Mouse (Mus musculus): ENCODE data around the gene Tnip2. TPM values are rescaled to one million over a fixed set of nuclear protein-coding genes. Genes with fewer than 3 reads are reported as not detected.

Gene Tnip2
- total and polyA plus RNA-seq, 3 experiments, result 16.0 to 26.8 (median 23.4) TPM

- no peaks in the 10 kb centered on the region for H3K9me3 ChIP-seq (replicated peaks; ENCODE audit: low read length)
- dilution Hi-C loops (cut with MboI; ENCODE audit: extremely low pct_ligation_motif_present, extremely low pct_unique_long_range_greater_than_20kb, low sequenced_read_pairs), result no loop called here
- peaks cover 0 to 5% of the 10 kb centered on the region in 2 experiments for H3K36me3 ChIP-seq (replicated peaks in 1 of 2; ENCODE audit: control insufficient read depth in 1 of 2, insufficient read depth in 1 of 2, low read length in 1 of 2)
- no peak overlapping the region for H3K9ac ChIP-seq (ENCODE audit: insufficient read depth, low read depth)
- H3K4me3 ChIP-seq (replicated peaks in 1 of 3; ENCODE audit: low read depth in 2 of 3, low read length in 2 of 3, poor library complexity in 1 of 3), result no peak overlapping the region
- H3K27me3 ChIP-seq (replicated peaks), result no peaks in the 10 kb centered on the region
- no peak for TF ChIP-seq JUN (IDR thresholded peaks at IDR 0.05; ENCODE audit: insufficient read depth, low read depth, low read length)
- no peak for TF ChIP-seq ETS1 (conservative IDR thresholded peaks at IDR 0.05; ENCODE audit: low read depth, low read length)
- TF ChIP-seq PAX5 (IDR thresholded peaks at IDR 0.05; ENCODE audit: low read length), result no peak
- TF ChIP-seq CHD2 (IDR thresholded peaks at IDR 0.05; ENCODE audit: low read length), result no peak
- no peak for TF ChIP-seq NRF1 (IDR thresholded peaks at IDR 0.05; ENCODE audit: low read depth, low read length)
- no peak for TF ChIP-seq GABPA (IDR thresholded peaks at IDR 0.05; ENCODE audit: insufficient replicate concordance, low read depth, low read length)
- TF ChIP-seq ZC3H11A (IDR thresholded peaks at IDR 0.05; ENCODE audit: low read depth, low read length), result no peak
- TF ChIP-seq ZNF384 (IDR thresholded peaks at IDR 0.05; ENCODE audit: low read depth, low read length), result no peak
- TF ChIP-seq CHD1 (IDR thresholded peaks at IDR 0.05; ENCODE audit: low read depth, low read length), result no peak
- TF ChIP-seq MAZ (IDR thresholded peaks at IDR 0.05; ENCODE audit: low read depth, low read length), result no peak
- TF ChIP-seq USF2 (conservative IDR thresholded peaks at IDR 0.05; ENCODE audit: low read depth, low read length), result no peak
- TF ChIP-seq TBP (conservative IDR thresholded peaks at IDR 0.05; ENCODE audit: low read depth, low read length), result no peak
- no peak for TF ChIP-seq JUND (conservative IDR thresholded peaks at IDR 0.05; ENCODE audit: low read depth, low read length)
- H3K4me2 ChIP-seq (ENCODE audit: insufficient read depth, low read depth, poor library complexity, severe bottlenecking), result no peak overlapping the region
- H3K4me1 ChIP-seq (ENCODE audit: control insufficient read depth in 1 of 2, insufficient read depth in 2 of 2), result peaks cover 38 to 59% of the 10 kb centered on the region in 2 experiments
- no peak overlapping the region for H3K27ac ChIP-seq (ENCODE audit: insufficient read depth, low read depth)
- no peak for DNase-seq (ENCODE audit: extremely low read depth)
- H3K79me2 ChIP-seq (replicated peaks; ENCODE audit: control insufficient read depth, extremely low read depth, insufficient read depth, poor library complexity, severe bottlenecking), result no peaks in the 10 kb centered on the region
- in situ Hi-C loops (cut with MboI; ENCODE audit: low pct_ligation_motif_present, low pct_unique_long_range_greater_than_20kb, low sequenced_read_pairs), result no loop called here
Observed at GRCm38 (mm10) chr5:34524511-34524910, 10.7 kb upstream of the Tnip2 start.

- Histone ChIP-seq H3K27me3 (replicated peaks) (no peaks in the 10 kb centered on the region), H3K9me3 (replicated peaks; ENCODE audit: low read length) (no peaks in the 10 kb centered on the region), H3K36me3 (replicated peaks in 1 of 2; ENCODE audit: control insufficient read depth in 1 of 2, insufficient read depth in 1 of 2, low read length in 1 of 2) (peaks cover 0 to 5% of the 10 kb centered on the region in 2 experiments), H3K4me3 (replicated peaks in 1 of 3; ENCODE audit: low read depth in 2 of 3, low read length in 2 of 3, poor library complexity in 1 of 3) (no peak overlapping the region), H3K4me2 (ENCODE audit: insufficient read depth, low read depth, poor library complexity, severe bottlenecking) (no peak overlapping the region), H3K27ac (ENCODE audit: insufficient read depth, low read depth) (no peak overlapping the region), H3K4me1 (ENCODE audit: control insufficient read depth in 1 of 2, insufficient read depth in 2 of 2) (peaks cover 38 to 64% of the 10 kb centered on the region in 2 experiments), H3K79me2 (replicated peaks; ENCODE audit: control insufficient read depth, extremely low read depth, insufficient read depth, poor library complexity, severe bottlenecking) (no peaks in the 10 kb centered on the region), H3K9ac (ENCODE audit: insufficient read depth, low read depth) (no peak overlapping the region)
- TF ChIP-seq SMC3 (IDR thresholded peaks at IDR 0.05; ENCODE audit: low read depth, low read length) (peak; percentile 62), MAX (IDR thresholded peaks at IDR 0.05; ENCODE audit: low read length) (no peak), RAD21 (IDR thresholded peaks at IDR 0.05; ENCODE audit: low read depth, low read length) (peak; percentile 82), CTCF (conservative IDR thresholded peaks at IDR 0.05 in 1 of 2, IDR thresholded peaks at IDR 0.05 in 1 of 2; ENCODE audit: low read depth in 2 of 2, low read length in 2 of 2) (peak in 1 of 2 experiments; percentile 74; a peak in 2 of 4 replicates), TCF12 (IDR thresholded peaks at IDR 0.05; ENCODE audit: low read depth, low read length) (no peak)
- DNase-seq (ENCODE audit: extremely low read depth), result peak; percentile 66
- dilution Hi-C loops (cut with MboI; ENCODE audit: extremely low pct_ligation_motif_present, extremely low pct_unique_long_range_greater_than_20kb, low sequenced_read_pairs) (no loop called here), in situ Hi-C loops (cut with MboI; ENCODE audit: low pct_ligation_motif_present, low pct_unique_long_range_greater_than_20kb, low sequenced_read_pairs) (no loop called here)
Observed at GRCm38 (mm10) chr5:34523958-34524485, 10.2 kb upstream of the Tnip2 start.

All from CH12.LX (cell line).